Mouse (Mus musculus) T-cell, adult 2 months (primary cell): ENCODE results near the gene Cacna1c.

Experiments
- DNase-seq: peaks from one replicate; pipeline ENCODE4 v3.0.0; 2022; ENCODE audit warnings: low spot score

Gene Cacna1c

DNA sequence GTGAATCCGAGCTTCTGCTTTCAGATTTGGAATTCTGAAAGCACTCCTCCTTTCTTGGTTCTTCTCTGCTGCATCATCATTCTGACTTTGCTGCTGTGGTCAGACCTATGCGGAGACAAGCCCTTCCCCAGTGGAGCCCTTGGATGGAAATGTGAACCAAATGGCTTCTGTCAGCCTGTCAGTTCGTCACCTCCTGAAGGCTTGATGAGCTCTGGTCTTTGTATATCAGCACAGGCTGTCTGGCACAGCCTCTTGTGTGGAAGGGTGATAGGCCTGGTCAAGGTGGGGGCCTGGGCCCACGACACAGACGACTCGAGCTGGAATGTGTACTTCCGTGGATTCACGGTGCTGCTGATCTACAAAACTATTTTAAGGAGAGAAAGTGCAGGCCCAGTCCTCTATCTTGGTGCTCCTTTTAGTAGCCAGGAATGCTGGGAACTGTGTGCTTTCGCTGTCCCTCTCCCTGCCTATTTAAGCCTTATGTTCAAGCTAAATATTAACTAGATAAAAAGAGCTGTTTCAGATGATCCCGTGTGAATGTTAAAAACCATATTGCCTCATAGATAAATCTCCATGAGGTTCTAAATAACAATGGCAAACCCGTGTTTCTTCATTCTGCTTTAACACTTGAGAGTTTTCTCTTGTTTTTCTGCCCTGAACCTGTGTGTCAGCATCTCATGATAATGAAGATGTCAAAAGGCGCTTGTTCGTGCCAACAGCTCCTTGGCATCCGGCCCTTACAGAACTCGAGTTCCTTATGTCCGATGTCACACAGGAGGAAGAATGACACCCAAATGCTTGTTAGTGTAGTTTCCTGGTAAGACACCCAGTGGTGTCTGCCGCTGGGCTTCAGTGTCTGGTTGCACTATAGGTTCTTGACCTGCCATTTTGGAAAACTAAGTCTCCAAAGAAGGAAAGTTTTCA is at the start of gene Cacna1c:
TSS of gene Cacna1c (minus strand) at position 37 of the 924 bp plus-strand sequence.
- DNase-seq: no peak

DNA sequence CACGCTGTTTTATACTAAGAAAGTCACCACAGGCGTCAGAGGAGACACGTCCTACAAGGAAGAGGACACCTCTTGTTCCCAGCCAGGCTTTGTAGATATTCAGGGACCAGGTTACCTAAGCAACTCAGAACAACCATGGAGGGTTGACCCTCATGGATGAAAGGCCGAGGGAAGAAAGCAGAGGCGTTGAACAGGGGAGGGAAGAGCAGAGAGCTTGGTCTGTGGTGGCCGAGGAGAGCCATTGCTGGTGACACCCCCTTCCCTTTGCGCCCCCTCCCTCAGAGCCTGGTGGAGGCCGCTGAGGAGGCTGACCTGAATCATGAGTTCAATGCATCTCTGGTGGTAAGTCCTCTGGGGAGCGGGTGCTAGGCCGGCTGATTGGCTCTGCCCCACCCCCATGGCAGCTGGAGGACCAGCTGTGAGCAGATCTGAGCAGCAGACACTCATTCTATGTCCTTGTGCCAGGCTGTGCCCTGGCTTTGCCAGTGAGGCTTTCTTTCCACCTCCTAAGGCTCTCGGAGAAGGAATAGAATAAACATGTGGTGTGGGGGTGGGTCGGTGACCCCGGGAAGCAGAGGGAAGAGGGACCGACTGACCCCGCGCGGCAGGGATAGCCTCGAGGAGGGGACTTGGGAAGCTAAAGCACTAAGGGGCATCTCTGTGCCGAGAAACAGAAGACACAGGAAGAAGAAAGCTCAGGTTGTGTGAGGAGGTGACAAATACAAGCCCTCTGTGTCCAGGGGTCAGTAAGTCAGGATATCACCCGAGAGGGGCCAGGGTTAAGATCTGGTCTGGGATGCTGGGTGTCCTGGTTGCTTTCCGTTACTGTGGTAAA is 44.9 kb upstream of the Cacna1c start:
- no peak for DNase-seq

DNA sequence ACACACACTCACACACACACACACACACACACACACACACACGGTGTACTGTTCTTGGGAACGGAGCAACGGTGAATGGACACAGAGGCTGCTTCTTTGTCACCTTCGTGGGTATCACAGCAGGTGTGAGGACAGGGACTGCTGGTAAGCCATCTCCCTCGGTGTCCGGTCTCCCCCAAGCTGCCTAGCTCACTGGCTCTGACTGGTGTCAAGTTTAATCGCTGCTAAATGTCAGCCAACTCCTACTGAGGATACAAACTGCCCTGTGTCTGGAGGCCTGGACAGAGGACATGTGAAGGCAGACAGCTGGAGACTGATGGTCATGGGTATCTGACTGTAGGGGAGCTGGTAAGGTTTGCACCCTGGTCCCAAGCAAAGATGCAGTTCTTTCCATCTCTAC is 44.0 kb upstream of the Cacna1c start:
- no peak for DNase-seq

DNA sequence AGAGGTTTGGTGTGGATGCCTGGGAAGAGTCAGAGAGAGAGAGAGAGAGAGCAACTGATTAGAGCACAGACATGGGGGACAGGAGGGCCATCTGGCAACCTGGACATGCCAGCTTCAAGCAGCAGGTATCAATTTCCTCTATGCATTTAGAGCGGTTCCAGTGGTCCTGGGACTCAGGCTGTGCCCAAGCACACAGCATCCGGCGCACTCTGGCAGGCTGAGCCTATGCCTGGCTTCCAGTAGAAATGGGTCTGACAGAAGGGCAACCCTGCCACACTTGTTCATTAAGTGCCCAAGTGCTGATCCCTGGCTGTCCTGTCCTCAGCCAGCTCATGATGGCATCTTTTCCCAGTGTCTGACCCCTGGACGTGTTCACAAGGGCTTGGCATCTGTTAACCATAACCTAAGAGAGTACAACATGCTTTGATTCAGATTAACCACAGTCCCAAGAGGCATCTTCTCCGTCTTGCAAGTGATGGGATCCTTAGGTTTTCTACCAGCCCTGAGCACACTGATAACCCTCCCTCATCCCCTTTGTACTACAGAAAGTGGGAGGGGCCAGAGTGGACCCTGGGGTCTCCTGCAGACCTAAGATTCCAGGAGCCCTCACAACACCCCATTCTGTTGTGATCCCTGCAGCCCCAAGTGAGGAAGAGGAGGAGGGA is 43.3 kb upstream of the Cacna1c start:
- no peak for DNase-seq

DNA sequence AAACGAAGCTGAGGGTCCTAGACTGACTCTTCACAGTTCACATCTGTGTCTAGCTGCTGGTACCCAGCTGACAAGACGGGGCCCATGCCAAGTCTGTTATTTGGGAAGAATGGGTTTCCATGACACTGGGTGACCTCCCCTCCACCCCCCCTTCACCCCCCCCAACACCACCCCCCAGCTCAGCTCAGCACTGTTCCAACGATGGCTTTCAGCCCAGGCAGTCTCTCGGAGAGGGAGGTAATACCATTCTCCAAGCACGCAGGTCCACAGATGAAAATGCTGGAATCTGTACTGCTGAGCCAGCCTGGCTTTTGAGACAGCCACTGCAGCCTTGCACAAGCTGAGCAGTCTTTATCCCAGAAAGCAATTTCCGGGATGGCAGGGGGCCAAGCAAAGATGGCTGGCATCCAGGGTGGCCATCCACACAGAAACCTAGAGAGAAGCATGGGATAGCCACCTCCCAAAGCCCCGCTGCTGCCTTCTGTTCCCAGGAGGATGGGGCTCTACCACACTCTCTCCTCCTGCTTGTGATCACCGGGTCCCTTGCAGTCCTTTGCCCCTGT is 41.3 kb upstream of the Cacna1c start:
- DNase-seq: no peak

DNA sequence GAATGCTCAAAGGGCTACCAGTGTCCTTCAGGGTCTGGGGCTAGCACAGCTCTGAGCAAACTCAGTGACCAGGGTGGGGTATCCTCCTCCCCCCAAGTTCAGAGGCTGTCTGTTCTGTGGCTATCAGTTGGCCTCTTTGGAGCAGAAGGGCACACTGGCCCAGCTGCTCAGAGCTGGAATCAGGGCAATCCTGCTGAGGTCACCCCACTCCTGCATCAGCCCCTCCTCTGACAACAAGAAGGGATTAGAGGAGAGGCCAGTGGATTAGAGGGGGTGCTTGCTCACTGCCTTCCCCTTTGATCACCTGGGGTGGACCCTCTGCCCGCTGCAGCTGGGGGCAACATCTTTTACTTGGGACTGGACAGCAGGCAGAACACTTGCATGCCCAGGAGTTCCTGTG is 40.0 kb upstream of the Cacna1c start, which contains the start of gene Cacna2d4:
TSS of gene Cacna2d4 (plus strand) at position 286 of the 400 bp plus-strand sequence.
- DNase-seq: no peak

DNA sequence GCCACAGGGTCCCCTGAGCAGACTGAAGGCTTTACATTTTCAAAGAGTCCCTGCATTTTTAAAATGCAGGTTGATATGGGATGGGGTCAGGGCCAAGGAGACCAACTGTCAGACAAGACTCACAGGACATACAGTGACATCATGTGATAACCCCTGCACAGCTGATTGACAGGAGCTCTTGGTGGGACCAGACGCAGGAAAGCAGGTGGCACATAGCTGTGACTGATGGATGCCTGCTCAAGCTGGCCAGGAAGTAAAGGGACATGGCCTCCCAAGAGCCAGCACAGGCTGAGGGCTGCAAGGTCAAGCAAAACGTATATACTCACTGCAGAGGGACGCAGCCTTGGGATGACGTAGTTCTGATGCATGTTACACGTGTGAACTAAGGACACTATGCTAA is 39.2 kb upstream of the Cacna1c start:
- DNase-seq: no peak

DNA sequence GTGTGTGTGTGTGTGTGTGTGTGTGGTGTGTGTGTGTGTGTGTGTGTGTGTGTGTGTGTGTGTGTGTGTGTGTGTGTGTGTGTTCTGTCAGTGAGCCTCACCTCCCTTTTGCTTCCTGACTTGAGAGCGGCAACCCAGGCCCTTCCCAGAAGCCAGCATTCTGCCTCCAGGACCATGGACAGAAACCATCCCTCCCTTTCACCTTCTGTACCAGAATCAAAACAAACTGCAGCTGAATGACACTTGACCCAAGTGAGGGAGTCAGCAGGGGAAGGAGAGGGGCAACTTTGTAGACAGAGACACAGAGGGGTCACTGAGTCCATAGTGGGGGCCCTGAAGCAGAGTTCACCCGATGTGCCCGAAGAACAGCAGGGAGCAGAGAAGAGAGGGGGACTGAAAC is 36.8 kb upstream of the Cacna1c start:
- DNase-seq: no peak

DNA sequence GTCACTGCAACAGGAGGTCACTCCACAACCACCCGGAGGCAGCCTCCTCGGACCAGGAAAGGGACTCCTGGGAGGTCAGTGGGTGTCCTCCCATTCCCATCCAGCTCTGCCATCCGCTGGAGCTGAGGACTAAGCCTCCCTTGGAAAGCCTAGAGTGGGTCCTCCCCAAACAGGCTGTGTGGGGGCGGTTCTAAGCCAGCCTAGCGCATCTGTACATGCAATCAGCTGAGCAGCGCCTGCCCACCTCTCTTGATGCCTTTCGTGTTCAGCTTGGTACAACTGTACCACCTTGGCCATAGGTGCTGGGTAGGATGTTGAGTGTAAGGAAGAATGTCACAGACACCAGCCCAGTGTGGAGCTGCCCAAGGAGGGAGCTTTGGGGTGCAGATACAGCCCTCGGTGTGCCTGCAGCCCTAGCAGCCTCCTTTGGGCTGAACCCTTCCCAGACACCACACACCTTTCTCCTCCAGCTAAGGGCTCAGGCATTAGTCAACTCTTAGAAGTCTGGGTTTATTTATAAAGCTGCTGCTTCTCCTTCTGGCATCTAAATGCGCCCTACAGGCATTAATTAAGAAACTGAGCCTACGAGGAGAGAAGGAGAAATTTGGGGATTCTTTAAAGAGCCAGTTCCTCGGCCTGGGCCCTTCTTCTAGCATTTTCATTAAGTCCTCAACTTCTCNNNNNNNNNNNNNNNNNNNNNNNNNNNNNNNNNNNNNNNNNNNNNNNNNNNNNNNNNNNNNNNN is 32.8 kb upstream of the Cacna1c start:
- DNase-seq: no peak

DNA sequence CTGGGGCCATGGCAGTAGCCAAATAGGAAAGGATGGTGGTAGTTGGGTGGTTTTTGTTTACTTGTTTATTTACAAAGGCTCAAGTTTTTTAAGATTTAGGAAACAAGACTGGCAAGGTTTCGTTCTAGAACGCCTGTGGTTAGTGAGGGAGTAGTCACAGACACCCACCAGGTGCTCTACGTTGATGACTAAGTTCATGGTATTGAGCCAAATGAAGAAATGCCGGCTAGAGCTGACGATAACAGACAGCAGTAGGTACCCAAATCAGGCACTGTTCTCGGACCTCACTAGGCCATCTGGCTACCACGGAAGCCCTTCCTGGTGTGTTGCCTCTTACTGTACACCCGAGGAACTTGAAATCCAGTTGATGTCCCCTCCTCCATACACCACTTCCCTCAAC is 30.8 kb upstream of the Cacna1c start:
- DNase-seq: no peak

DNA sequence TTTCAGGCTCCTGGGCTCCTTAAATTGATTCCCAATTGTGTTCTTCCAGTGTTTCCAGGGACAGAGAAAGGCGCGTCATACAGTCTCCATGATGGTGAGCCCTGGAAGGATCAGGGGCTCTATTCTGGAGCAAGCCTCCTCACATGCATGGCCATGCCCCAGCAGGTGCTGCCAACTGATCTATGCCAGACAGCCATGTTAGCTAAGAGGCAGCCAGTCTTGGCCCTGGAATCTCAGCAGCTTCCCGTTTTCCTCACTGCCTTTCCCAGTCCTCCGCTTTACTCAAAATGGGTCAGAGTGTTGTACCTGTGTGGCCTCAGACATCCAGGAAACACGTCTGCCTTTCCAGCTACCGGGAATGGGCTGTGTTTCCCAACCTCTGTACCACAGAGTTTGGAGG is 29.5 kb upstream of the Cacna1c start:
- no peak for DNase-seq

DNA sequence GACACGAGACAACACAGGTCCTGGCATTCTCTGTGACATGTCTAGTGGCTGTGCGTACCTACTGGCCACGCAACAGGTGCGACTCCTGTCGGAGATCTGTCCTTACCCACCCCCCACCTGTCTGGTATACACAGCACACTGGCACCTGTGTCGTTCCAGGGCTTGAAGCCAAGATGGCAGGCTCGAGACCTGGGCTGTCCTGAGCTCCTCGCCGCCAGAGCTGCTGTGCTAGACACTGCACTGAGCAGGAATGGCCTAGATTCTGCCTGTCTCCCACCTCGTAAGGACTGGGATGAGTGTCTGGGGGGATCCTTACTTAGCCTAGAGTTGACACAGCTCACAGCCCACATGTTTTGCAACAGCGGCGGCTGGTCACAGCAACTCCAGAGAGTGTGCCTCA is 29.0 kb upstream of the Cacna1c start:
- DNase-seq: no peak

DNA sequence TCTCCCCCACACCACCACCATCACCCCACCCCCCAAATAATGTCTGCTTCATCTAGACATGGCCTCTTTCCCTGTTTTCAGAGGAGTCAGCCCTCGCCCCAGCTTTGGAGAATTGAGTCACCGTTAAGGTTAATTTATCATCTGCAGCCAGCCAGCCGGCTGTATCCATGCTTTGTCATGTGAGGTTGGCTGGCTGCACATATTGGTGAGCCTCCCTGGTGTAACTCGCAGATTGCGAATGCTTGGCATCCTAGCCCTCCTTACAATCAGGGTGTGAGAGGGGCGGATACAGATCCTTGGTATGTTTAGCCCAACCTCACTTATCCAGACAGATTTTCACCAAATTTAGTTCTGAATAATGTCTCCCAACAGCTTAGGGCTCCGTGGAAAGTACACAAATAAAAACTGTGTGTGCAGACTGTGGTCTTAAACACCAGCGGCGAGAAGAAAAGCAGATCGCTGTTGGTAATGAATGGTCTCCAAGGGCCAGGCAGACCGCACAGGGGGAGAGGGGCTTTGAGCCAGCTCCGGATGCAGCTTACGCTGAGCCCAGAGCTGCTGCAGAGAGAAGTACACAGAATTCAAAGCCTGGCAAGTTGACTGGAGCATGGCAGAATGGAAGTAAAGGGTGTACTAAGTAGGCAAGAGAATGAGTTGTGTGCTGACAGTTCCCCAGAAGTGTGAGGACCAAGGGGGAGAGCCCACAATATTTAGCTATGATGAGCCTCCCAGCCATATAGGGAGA is 28.4 kb upstream of the Cacna1c start:
- no peak for DNase-seq

DNA sequence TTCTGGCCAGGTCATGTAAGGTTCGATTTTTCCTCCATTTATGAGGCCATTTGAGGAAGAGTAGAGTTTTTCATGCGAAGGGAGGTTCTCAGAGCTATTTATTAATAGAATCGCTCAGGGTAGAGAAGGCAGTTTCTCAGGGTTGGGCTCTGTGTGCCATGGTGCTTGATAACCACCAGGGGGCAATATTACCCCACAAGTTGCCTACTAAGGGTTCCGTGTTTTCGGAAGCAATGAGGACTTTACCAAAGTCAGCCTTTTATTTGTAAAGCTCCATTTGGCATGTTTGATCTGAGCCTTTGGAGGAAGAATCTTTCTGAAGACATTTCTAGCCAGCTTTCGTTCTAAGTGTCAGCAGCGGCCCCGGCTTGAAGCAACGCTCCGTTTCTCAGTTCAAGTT is 24.1 kb upstream of the Cacna1c start:
- peak; percentile 35 for DNase-seq

DNA sequence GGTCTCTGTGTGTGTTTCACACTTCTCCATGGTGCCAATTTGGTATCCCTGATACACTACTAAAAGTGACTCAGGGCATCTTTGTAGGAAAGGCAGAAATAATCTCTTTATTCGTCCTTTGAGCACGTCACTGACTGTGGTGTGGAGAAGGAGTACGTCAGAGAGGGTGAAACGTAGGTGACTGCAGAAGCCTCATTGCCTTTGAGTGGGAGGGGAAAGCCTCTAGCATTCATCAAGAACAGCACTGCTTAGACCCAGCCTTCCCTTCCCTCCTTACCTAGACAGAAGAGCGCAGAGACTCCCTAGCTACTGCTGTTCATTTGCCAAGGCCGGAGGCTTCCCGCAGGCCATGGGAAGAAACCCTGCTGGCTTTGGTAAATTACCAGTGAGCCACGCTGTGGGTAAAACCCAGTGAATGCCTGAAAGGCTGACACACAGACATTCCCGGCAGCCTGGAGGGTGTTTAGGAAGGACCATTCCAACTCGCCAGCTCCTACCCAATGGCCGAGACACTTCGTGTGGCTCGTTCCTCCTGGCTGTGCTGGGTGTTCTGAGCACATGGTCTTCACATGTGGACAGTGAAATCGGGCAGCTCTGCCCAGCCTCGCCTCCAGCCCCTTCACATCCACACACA is 23.1 kb upstream of the Cacna1c start:
- DNase-seq: no peak

DNA sequence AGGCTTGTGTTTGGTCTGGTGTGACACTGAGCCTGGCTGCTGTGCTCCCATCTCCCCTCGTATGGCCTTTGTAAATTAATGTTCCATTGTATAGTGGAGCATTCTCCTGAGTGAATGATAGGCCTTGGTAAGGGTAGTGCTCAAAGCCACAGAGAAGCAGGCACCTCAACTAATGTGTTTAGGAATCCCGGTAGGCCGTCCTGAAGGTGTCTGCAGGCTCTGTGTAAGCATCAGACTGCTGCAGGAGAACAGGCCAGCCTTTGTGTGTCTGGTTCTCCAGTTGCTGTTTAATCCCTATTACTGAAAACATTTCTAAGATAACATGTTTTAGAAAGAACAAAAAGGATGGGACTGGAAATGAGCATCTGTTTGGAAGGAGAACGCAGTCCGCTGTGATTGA is 22.4 kb upstream of the Cacna1c start:
- no peak for DNase-seq

DNA sequence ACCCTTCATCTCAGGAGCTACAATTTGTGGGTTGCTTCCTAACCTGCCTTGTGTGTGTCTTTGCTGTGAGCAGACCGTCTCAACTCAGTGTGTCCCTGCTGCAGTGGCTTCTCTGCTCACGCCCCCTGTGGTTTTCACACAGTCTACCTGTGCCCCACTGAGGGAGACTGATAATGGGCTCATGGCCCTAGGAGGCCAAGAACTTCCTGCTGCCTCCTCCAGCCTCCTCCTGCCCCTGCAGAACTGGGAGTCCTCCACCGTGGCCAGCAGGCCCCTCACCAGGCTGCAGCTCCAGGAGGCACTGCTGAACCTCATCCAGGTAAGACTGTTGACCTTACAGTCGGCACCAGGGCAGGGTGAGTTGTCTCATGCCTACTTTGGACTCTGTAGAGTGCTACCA is 21.4 kb upstream of the Cacna1c start:
- no peak for DNase-seq

DNA sequence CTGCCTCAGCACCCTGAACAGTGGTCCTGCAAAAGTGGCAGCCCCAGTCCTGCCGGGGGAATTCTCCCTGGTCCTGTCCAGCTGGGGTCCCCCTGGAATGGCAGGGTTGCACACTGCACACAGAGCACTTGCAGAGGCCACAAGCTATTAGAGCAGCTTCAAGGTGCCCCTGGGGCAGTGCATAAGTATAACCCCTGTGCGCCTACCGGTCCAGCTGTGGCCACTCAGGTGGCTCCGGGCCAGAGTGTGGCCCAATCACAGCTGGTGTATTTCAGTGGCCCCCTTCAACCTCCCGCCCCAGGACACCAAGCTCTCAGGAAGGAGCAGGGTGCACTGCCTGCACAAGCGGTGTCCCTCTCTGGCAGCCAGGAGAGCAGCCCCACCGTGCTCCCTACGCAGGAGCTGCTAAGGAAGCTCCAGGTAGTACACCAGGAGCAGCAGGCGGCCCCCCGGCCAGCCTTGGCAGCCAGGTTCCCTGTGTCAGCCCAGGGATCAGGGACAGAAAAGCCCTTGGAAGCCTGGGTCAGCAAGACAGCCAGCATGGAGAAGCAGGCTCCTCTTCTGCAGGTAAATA is 18.9 kb upstream of the Cacna1c start:
- no peak for DNase-seq

DNA sequence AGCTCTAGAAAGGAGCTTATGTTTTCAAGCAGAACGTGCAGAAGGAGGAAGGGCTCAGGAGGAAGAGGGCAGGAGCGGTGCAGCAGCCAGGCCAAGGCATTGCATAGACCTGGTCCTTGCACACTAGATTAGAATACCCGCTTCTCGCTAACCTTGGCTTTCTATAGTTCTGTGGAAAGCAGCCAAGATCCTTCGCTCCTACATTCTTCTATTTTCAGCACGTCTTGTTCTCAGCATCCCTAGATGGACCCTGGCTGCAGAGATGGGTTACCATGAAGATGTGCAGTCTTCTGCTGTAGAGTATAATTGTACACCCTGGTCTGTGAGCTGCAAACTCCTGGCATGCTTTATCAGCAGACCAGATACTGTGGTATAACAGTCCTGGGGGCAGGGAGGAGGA is 18.0 kb upstream of the Cacna1c start:
- DNase-seq: no peak

DNA sequence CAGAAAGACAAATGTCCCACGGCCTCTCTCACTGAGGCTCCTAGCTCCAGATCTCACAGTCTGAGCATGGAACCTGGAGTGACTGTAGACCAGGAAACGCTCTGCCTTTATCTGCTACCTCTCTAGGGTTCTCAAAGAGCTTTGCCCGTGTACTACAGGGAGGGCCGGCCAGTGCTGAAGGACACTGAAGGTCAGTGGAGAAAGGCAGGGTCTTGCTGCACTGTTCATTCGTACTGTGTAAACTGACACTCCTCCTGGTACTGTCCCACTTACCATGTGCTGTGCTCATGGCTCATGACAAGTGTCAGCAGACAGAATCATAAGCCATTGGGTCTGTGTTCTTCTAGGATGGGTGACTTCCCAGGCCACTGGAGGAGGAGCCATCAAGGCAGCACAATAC is 17.2 kb upstream of the Cacna1c start:
- DNase-seq: no peak
